Mouse (Mus musculus) urinary bladder, postnatal 36 days (tissue): ENCODE measurements around the gene Bckdhb.
A peak's percentile ranks its signal among the peaks of the same experiment; 100 is the strongest.
"Not testable (repeated sequence)": the region's sequence is repeated elsewhere in the genome, so short reads cannot be mapped to it uniquely, and the experiment has no call there.

ENCODE experiments used
- DNase-seq, 2 experiments: peaks; one replicate each; pipeline ENCODE4 v3.0.0; 2022; ENCODE audit warnings: low spot score in 2 of 2, mixed read lengths in 1 of 2

The Bckdhb gene

DNA sequence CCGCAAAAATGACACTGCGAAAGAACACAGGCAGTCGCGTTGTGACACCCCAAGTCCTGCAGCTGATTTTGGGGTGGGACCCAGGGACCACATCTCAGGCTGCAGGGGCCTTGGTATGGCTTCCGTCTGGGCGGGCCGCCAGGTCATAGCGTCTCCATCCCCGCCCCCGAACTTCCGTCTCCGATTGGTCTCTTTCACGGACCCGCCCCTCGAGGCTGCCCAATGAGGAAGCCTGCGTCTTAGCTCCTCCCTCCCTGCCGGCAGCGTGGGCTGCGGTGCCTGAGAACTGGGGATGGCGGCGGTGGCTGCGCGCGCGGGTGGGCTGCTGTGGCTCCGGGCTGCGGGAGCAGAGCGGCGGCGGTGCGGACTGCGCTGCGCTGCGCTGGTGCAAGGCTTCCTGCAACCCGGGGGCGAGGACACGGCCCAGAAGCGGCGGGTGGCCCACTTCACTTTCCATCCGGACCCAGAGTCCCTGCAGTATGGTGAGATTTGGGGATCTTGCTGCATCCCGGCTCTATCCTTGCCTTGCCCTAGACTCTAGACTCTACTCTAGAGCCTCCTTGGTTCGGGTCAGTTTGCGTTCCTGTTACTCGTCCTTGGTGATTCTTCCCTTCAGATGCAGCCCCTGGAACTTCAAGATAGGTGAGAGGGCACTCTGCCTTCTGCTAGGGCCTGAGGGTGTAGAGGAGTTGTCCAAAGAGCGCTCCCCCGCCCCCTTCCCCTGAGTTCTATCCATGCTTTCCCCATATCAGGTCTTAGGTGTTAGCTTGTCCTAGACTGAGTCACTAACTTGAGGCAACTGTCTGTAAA is at the start of gene Bckdhb:
TSS of gene Bckdhb (plus strand) at position 268 of the 810 bp plus-strand sequence.
- peak; percentile 94 to 96 for DNase-seq

DNA sequence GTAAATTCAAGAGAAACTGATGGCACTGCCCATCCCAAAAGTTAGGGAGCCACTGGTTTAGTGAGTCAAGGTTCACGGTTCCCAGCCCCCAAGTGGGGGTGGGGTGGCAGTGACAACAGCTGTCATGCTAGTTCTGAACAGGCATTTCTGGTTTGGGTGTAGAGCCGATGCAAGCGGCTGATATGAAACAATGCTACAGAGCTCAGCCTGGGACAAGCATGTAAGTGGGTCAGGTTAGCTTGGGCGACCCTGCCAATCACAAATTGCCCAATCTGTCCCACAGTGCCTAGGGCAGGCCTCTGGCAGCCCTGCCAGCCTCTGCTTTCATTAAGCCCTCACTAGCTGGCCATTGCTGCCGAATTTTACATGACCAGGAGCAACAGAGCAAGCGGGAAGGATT is 42.8 kb upstream of the Bckdhb start:
- peak; percentile 82 to 83 for DNase-seq

DNA sequence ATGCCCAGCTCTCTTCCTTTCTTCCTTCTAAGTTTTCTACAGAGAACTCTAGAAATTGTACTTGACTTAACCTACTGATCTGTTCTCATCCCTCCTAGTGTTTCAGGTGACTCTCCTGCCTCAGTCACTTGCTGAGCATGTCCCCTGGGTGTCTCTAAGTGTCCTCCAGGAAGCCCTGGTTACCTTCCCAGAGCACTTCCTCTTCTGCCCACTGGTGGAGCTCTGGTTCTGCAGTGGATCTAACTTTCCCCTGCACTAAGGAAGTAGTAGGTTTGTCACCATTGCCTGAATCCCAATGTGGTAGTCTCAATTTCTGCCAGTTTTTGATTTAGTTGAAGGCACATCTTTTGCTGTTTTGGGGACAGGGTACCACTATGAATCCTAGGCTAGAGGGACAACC is 38.8 kb upstream of the Bckdhb start:
- no peak for DNase-seq

DNA sequence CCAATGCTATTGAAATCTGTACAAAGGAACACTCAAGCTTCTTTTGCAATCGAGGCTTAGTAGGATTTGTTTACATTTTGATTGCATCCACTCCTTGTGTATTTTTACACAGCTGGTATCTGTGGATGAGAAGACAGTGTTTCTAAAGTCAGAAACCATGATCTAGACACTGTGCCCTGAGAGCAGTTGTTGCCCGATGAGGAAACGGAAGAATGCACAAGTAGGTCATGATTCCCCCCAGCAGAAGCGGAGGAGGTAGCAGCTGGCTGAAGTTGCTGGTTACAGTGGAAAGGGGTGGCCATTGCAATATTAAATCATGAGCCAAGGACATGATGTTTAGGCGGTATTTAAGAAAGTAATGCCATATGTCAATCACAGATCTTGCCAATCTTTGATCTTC is 36.7 kb upstream of the Bckdhb start:
- no peak for DNase-seq

DNA sequence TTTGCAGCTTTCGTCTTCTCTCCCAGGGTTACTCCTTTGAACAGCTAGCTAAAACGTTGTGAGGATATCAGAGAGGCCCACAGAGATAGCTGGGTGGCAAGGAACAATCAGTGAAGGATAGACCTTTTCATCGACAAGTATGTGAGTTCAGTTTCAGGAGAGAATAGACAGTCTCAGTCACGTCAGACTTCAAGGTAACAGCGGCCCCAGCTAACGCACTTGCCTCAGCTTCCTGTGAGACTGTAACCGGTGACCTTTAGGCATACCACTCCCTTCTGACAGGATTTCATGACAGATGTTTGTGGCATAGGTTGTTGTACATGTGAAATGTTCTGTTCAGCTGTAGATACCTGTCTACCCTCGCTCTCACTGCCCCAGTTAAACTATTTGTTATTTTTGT is 31.9 kb upstream of the Bckdhb start:
- DNase-seq, result no peak

DNA sequence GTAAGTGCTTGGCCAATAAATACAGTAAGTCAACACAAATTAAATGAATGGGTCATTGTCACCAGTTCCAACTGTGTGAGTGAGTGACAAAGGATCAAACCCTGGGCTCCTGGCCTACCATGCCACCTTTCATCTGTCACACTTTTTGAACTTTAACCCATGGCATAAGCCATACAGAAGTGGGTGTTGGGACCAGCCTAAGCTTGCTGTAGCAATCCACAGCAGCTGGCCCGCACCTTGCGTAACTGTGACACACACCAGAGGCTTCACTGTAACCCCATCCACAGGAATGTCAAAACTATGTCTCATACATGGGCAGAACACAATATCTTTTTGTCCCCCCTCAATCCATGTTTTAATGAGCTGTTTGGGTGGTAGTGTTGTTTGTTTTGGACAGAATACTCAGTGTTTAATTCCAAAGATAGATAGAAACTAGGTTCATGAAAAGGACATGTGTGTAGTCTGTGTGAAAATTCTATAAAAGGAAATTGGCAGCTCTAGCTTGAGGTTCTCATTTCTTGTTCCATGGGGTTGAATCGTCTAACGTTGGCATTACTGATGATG is 31.1 kb upstream of the Bckdhb start:
- peak in 1 of 2 experiments; percentile 19 for DNase-seq

DNA sequence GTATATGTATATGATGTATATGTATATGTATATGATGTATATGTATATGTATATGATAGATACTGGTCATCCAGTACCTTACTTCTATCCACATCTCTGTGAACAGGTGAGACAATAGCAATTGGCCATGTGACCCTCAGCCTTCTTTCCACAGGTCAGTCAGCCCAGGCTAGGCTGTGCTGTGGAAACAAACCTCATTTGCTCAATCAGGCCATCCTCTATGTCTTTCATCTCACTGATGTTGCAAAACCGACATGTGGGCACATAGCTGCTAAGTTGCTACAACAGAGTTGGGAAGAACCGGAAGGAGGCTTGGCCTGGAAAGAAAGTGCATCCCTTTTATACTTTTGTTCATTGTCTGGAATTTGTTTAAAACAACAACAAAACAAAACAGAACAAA is 22.9 kb upstream of the Bckdhb start:
- no peak for DNase-seq

DNA sequence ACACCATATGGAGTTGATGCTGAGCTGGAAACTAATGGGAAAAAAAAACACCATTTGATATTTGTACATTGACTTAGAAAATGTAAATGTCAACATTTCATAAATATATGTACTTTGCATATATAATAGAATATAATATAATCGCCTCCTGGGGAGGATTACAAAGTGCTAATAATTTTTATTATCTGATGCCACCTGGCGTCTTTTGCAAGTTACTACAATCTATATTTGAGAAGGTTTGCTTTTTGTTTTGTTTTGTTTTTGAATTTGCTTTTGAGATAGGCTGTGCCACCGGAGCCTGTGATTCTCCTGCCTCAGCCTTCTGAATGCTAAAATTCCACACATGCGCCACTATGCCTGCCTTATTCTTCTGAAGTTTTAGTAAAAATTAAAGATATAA is 19.1 kb upstream of the Bckdhb start:
- no peak for DNase-seq

DNA sequence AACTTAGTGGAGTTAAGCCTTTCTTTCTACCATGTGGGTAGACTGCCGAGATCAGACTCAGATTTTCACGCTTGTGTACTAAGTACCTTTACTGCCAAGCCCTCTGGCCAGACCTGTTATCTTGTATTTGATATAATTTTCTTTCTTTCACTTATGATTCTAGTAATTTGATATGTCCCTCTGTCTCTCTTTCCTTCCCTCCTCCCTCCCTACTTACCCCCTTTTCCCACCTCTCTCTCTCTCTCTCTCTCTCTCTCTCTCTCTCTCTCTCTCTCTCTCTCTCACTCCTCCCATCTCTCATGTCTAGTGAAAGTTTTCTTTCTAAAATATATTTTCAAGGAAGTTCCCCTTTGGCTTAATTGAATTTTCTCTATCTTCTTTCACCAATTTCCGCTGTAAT is 17.9 kb upstream of the Bckdhb start:
- no peak for DNase-seq

DNA sequence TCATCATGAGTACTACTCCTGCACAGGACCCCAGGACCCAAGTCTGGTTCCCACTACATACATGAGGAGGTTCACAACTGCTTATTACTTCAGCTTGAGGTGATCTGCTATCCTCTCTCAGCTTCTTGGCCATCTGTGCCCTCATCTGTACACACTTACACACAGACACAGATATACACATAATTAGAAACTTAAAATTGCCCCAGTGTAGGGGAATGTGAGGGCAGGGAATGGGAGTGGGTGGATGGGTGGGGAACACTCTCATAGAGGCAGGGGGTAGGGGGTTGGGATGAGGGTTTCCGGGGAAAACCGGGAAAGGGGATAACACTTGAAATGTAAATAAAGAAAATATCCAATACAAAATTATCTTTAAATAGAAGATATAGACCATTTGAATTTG is 15.1 kb upstream of the Bckdhb start:
- no peak for DNase-seq

DNA sequence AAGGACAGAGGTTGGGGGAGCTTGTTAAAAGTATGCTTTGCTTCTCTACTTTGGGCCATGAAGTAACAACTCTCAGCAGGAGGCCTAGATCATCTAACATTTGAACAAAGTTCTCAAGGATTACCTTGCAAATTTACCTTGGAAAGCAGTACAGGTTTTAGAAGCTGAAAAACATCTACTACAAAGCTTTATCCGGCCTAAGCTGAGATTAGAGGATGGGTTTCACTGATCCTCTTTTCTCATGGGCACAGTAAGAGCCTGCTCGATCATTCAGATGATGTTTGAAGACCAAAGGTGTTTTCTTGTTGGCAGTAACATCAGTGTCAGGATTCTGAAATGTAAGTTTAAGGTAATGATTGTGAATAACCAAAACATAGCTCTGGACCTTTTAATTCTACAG is 14.0 kb upstream of the Bckdhb start:
- no peak for DNase-seq

DNA sequence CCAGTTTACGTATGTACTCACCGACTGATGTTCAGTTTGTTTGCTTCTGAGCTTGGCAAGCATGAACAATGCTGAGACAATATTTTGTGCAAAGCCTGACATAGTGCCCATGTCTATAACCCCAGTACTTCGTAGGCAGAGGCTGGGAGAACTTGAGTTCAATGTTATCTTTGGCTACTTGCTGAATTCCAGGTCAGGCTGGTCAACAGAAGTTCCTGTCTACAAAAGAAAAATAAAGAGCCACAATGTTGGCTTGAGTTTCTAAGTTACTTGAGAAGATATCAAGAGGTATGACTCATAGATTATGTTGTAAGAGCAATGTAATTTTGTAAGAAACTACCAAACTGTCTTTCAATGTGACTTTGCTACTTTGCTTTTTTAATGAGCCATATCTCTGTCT is 2.9 kb upstream of the Bckdhb start:
- no peak for DNase-seq

DNA sequence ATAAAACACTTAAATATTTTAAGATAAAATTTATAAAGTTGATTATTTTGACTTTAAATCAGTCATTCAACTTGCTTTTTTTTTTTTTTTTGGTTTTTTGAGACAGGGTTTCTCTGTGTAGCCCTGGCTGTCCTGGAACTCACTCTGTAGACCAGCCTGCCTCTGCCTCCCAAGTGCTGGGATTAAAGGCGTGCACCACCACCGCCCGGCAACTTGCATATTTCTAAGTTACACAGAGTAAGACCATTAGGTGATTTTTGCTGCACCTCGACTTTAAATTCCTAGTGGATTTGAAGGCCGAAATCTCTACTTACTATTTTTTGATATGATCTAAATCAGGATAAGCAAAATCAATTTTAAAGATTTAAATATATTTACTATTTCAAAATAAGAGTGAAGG is 589 bp upstream of the Bckdhb start:
- DNase-seq, result no peak

DNA sequence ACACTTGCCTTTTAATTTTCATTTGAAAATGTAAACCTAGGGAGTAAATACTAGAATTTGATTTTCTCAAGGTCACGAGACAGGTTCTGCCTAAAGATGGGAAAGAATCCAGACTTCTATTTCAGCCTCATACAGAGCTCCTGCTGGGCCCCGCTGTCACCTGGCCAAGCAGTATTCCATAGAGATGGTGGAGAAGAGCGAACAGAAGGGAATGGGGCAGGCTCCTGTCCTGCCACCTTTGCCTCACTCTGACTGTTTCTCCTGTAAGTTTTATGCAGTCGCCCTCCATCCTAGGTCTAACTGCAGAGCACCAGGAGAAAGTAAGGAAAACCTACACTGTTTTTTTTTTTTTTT is 720 bp downstream of the Bckdhb start:
- DNase-seq, result no peak

DNA sequence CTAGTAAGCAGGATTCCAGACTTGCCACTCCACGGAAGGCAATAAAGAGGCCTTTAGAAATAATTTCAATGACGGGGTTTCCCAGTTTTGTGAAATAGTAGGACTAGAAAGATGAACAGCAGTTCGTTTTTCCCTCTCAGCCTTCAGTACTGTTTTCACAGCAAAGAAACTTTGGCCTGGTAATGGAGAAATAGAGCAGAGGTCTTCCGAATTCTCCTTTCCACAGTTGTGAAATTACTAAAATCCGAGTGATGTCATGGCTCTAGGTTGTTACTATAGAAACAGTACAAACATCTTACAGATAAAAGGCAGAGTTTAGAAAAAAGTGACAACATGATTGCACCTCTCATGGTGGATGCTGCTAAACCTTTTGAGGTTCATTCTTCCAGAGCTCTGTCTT is 1.4 kb downstream of the Bckdhb start:
- DNase-seq, result no peak

DNA sequence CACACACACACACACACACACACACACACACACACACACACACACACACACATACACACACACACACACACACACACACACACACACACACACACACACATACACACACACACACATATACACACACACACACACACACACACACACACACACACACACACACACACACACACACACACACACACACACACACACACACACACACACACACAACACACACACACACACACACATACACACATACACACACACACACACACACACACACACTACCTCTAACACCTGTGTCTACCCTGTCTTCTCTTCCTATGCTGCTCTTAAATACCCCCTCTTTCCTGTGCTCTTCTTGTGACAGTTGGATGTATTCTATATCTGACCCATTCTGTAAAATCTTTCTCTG is 14.6 kb downstream of the Bckdhb start:
- DNase-seq, result not testable (repeated sequence)

DNA sequence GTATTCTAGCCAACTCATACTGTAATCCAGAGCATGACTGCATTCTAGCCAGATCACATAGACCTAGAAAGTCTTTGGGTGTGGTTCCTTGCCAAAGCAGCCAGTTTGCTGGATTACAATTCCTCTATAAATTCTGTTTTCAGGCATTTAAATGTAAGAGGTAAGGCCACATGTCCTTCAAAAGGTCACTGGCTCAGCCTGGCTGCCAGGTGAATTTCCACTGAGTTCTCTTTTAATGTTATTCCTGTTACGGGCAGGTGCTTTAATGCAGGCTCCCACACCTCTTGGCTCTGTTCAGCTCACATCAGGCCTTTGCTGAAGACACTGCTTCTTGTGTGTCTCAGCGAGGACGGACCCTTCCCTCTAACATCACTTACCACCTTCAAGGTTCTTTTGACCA is 15.1 kb downstream of the Bckdhb start:
- no peak for DNase-seq

DNA sequence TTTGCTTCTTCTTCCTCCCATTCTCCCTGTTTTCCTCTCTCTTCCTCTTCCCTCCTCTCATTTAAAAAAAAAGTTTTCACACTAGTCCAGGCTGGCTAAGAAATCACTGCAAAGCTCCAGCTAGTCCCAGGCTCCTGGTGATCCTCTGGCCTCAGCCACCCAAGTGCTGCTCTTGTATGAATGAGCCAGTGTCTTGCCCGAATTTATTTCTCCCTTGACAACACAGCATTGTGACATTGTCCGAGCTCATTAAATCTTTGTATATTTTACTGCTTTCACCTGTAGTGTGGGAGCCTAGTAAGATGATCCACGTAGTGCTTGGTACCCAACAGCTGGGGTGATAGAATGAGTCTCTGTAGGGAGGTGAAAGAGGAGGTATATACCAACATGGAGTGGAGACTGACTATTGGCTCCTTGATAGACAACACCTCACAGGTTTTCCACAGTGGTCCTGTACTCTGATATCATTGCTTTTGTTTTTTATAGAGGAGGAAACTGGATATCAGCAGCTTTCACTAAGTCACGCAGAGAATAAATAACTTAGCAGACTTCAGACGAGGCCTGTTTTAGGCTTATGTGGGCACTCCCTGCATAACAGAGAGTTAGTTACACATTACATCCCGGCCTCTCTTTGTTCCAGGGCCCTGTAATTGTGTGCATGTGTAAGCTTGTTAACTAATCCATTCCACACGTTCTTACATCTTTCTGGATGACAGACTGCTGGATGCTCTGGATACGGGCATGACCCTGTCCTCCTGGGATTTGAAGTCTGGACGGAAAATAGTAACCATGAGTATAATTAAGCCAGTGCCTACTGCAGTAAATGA is 15.8 kb downstream of the Bckdhb start:
- no peak for DNase-seq

DNA sequence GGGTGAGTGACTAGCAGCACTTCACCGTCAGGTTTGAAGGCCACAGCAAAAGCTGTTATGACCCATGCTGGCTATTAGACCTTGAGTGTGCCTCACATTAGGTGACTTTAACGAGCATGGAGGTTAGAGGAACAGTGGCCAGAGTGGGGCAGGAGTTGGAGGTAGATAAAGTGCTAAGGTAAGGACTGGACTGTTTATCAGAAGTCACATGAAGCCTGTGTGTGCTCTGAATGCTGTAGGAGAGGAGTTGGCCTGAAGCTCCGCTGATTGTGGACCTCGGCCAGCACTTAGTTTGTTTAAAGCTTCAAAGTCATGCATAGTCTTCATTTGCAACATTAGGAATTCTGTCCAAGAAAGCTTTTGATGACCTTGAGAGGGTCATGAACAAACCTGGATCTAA is 26.4 kb downstream of the Bckdhb start:
- no peak for DNase-seq

DNA sequence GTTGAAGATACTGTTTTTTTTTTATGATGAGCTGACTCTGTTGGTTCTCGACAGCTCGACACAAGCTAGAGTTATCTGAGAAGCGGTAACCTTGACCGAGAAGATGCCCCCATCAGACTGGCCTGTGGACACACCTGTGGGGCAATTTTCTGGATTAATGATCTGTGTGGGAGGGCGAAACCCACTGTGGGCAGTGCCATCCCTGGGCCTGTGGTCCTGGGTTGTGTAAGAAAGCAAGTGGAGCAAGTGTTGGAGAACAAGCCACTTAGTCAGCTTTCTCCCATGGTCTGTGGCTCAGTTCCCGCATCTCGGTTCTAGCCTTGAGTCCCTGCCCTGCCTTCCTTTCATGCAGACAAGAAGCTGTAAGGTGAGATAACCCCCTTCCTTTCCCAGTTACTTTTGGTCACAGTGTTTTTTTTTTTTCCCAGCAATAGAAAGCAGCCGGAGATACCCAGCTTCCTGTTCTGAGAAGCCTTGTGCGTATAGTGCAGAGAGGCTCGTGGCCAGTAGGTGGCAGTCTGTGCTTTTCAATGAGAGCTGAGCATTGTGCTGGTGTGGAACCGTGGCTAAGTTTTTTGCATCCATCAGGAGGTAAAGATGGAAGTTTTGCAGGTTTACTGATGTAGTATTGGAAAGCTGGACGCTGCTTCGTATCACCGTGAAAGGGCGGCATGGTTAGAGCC is 31.8 kb downstream of the Bckdhb start:
- peak; percentile 68 to 69 for DNase-seq

DNA sequence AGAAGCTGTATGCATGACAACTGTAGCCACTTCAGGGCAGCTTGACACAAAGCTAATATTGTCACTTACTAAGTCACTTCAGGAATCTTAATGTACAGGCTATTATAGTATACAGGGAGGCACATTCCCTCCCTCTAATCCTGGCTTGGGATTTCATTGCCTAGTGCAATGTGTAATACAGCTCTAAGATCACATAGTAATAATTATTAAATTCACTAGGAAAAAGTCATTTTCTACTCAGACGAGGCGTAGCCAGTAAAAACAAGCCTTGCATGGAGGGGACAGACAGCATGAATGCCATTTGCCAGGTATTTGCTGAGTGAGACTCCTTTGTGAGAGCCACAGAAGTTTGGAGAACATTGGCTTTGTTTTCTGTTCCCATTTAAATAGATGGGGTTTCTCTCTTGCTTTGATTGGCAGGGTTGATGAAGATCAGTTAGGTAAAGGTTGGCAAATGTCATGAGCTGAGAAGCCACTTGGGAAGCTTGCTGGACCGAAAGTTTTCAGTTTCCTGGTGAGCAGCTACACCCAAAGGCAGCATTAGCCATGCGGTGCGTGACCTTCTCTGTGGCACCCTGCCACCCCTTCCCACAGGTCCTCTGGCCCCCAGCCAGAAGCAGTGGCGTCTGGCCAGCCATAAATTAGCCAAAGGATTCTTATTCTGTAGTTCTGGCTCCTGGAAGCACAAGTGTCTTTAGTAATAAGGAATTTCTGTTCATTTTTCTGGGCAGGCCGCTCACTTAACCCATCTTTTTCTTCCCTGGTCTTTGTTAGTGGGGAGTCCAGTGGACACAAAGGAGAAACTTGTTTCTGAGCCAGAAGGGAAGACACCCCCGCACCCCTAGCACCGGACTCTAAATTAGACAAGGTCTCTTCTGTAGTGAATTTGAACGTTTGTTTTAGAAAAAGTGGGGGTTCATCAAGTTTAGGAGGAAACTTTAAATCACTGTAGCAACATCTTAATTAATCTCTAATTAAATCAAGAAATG is 37.4 kb downstream of the Bckdhb start:
- peak in 1 of 2 experiments; percentile 72 for DNase-seq
